Mouse (Mus musculus) kidney, postnatal 36 days (tissue): ENCODE measurements around the gene C4b.
A peak's percentile ranks its signal among the peaks of the same experiment; 100 is the strongest.
"Not testable (repeated sequence)": the region's sequence is repeated elsewhere in the genome, so short reads cannot be mapped to it uniquely, and the experiment has no call there.

Source experiments
- DNase-seq, 2 experiments: peaks; one replicate each; pipeline ENCODE4 v3.0.0; 2021 to 2022; ENCODE audit warnings: mixed read lengths in 2 of 2

The C4b gene

GRCm38 (mm10) chr17:34743719-34744118 lies at the start of gene C4b:
C4b (minus strand) TSS chr17:34743882.
- peak; percentile 18 to 53 for DNase-seq

GRCm38 (mm10) chr17:34777680-34778325 lies 34.1 kb upstream of the C4b start:
- no peak for DNase-seq

GRCm38 (mm10) chr17:34761471-34761870 lies 17.8 kb upstream of the C4b start:
- DNase-seq: no peak

DNA sequence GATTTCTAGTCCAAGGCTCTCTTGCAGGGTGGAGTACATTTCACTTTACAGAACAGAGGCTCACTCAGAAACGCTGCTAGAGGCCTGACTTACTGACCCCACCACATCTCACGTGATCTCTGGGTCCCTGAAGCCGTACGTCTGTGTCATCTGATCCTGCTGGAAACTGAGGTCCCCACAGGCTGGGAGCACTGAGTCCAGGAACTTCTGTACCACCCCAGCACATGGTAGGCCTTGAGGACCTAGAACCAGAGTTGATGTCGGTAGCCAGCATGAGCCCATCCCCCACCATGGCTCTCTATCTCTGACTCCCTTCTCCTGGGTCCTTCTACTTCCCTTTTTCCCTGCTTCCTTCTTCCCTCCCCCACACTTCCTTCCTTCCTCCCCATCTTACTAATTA lies 2.8 kb upstream of the C4b start:
- DNase-seq: no peak

DNA sequence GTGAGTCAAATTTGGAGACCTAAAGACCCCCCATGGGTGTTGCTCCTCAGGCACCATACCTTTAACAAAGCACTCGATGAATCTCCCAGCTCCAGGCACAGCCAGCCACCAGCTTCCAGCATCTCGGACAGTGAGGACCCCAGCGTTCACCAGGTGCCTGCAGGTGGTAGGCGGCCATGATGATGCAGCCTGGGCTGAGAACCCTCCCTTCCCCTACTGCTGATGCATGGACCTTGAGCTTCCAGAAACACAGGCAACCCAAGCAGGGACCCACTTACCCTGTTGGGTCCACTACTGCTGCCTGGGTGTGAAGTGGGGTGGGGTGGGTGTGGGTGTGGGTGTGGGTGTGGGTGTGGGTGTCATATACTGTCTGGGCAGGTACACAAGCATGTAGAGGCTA lies 1.5 kb upstream of the C4b start:
- not testable (repeated sequence) for DNase-seq

DNA sequence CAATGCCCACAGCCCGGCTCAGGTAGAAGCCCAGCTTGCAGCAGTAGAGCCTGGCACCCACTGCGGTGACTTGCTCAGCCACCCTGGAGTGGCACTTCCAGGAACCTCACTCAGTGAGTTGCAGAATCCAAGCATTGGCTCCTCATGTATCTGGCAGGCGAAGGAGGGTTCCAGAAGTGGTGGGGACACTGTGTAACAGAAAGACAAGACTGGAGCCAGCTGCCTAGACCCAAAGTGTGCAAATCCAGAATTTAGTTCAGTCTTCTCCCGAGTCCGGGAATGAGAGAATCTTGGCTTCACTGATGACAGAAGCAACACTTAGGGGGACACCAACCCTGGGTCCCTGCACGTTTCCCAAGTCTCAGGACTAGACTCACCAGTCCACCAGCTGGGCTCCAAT lies 929 bp upstream of the C4b start:
- not testable (repeated sequence) for DNase-seq

DNA sequence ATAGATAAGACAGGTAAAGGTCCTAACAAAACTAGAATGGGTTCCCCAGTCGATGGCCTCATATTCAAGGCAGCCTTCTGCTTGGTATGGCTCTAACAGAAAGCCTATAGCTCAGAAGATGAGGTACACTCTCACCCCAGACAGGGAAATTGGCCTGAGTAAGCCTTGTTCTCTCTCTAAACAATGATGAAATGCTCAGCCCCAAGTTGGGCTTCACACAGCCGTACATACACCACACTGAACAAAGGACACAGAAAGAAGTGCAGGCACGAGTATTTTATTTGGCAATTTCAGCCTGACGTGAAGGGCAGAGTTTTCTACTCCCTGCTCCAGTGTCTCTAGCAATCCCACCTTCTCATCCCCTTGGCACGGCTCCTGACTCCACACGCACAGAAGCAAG lies 524 bp upstream of the C4b start:
- no peak for DNase-seq

- DNase-seq: no peak
Measured at GRCm38 (mm10) chr17:34740280-34740679, 3.4 kb downstream of the C4b start.

DNA sequence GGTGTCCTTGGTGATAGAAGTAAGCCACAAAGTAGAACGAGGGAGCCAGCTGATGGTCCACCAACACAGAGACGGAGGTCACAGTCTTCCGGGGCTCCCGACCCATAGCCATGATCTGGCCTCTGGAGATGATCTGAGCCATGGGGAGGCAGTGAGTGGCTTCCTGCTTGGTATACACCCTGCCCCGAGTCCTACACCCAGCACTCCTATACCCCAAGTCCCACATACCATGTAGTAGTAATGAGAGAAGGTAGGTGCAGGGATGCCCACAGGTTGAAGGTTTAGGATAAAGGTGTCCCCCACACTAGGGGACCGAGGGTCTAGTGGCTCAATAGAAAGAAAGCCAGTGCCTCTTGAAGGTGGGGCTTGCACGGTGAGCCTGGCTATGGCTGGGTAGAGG lies 4.0 kb downstream of the C4b start:
- not testable (repeated sequence) for DNase-seq

DNA sequence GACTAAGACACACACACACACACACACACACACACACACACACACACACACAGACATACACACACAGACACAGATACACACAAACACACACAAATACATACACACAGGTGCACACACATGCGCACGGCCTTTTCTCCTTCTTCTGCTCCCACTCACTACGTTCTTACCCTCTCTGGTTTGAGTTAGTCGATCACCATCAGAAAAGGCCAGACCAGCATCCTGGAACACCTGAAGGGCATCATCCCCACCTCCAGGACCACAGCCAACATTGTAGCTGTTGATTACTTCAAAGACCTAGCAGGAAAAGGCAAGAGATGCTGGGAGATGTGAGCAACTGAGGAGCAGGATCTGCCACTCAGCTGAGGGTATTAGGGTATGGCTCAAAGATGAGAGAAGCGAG lies 6.2 kb downstream of the C4b start:
- DNase-seq: not testable (repeated sequence)

DNA sequence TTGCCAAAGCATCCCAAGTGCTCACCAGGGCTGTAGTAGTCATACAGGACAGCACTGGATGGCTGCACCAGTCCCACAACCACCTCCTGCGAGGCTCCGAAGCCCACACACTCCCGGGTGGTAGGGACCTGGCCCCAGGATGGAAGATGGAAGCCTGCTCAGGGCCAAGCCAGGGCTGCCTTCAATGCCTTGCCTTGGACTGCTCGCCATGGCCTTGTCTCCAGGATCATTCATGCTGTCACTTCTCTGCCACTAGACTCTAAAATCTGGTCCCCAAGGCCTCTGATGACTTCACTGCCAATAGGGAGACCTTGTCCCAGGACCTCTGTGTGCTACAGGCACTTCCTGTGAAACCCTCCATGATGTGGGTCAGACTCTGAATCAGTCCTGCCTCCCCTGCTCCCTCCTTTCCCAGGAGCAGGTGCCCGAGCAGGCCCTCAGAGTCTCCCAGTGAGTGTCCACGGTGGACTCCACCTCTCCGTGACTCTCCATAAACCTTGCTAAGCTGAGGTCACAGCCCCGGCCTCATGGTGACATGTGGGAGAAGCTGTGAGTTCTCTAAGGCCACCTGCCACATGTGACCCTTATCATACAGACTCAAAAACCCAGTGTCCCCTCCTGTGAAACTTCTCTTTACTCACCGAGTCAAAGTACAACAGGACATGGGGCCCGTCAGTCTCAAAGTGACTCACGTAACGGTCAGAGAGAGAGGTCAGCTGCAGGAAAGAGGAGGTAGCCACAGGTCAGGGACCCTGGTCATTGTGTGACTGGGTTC lies 13.7 kb downstream of the C4b start:
- not testable (repeated sequence) for DNase-seq

DNA sequence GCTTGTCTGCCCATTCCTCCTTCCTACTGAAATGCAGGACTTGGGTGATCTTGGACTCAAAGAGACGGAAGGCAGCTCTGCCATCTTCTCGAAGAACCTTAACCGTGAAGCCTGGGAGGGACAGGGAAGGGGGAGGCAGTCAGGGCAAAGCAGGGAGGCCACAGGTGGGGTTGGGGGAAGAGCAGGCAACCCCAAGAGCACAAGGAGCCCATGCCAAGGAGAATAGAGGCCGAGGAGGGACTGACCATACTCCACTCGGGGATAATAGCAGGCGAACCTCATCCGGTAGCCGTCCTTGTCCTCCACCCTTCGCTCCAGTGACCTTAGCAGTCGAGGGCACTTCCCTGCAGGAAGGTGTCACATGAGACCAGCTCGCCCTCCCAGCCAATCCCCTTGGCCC lies 14.5 kb downstream of the C4b start:
- DNase-seq: not testable (repeated sequence)

- no peak for DNase-seq
Measured at GRCm38 (mm10) chr17:34727887-34728286, 15.8 kb downstream of the C4b start.

DNA sequence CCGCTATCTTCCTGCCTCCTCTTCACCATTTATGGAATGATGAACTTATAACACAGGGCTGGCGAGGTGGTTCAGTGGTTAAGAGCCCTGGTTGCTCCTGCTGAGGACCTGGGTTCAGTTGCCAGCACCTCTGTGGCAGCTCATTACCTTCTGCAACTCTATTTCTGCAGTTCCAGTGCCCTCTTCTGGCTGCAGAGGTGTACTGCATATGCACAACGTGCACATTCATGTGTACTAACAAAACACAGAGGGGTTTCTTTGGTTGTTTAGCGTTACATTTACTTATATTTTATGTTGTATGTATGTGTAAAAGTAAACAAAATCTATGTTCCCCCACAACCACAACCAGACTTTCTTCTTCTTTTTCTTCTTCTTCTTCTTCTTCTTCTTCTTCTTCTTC lies 20.6 kb downstream of the C4b start:
- no peak for DNase-seq

DNA sequence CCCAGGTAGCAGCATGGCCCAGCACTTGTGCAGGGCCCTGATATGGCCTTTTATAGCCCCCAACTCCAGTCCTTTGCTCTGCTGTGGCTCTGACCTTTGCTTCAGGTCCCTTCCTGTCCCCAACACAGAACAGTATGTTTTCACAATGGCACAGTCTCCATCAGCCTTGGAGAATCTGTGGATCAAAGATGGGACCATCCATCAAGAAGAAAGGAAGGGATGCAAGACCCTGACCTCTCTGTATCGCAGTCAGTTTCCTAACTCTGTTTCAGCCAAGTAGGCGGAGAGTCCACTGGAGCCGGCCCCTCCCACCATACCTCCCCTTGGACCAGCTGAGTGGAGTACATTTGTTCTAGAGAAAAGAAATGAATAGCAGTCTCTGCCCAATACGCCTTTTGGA lies 21.4 kb downstream of the C4b start:
- DNase-seq: not testable (repeated sequence)

- not testable (repeated sequence) for DNase-seq
Measured at GRCm38 (mm10) chr17:34719886-34720285, 23.8 kb downstream of the C4b start.

DNA sequence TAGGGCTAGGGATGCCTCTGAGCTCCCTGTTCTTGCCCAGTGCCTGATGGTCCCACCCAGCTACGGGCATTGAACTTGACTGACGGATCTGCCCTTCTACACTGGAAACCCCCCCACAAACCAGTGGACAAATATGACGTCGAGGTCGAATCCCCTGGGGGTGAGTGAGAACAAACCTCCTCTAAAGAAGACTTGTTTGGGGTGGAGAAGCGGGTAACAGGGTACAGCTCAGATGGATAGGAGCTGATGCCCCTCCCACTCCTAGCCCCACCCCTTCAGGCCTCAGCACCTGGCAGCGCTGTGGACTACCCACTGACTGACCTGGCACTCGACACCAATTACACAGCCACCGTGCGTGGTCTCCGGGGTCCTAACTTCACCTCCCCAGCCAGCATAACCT lies 26.3 kb downstream of the C4b start:
- DNase-seq: no peak

DNA sequence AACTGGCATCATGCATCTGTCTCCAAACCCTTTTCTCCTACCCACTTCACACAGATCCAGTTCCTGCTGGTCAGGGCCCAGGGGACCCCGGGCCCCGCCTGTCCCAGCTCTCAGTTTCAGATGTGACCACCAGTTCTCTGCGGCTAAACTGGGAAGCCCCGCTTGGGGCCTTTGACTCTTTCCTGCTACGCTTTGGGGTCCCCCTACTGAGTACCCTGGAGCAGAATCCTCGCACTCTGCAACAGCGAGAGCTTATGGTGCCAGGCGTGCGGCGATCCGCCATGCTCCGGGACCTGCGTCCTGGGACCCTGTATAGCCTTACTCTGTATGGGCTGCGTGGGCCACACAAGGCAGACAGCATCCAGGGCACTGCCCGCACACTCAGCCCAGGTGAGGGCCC lies 27.4 kb downstream of the C4b start:
- DNase-seq: no peak

DNA sequence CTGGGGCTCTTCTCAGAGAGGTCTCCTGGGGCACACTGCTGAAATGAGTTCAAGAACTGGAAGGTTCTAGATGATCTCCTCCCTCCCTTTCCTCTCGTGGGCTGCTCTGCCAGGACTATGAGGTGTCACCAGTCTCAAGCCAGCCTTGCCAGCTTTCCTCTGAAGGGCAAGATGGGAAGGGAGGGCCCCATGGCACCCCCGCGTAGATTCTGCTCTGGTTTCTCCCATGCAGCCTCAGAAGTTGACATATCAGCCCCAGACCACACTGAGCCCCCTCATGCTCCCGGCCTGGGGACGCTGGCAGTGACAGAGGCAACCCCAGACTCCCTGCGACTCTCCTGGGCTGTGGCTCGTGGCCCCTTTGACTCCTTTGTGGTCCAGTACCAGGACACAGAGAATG lies 28.2 kb downstream of the C4b start:
- DNase-seq: not testable (repeated sequence)

- DNase-seq: not testable (repeated sequence)
Measured at GRCm38 (mm10) chr17:34714908-34715445, 28.7 kb downstream of the C4b start.

- DNase-seq: peak; percentile 63 to 72
Measured at GRCm38 (mm10) chr17:34714181-34714907, 29.3 kb downstream of the C4b start.

DNA sequence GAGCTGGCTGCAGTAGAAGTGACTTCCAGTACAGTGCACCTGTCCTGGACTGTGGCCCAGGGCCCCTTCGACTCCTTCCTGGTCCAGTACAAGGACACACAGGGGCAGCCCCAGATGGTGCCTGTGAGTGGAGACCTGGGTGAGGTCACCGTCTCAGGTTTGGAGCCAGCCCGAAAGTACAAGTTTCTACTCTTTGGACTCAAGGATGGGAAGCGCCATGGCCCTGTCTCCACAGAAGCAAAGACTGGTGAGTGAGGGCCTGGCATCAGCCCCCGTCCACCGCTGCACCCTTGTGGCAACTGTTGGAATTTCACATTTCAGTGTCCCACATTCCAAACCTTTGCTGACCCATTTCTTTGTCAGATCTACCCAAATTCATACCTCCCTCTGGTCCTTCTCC lies 30.7 kb downstream of the C4b start:
- peak; percentile 61 to 90 for DNase-seq

GRCm38 (mm10) chr17:34706476-34706875 lies 37.2 kb downstream of the C4b start:
- DNase-seq: not testable (repeated sequence)
